Mouse (Mus musculus) heart, embryonic 16.5 days (tissue): ENCODE data around the gene Babam1. TPM values are rescaled to one million over a fixed set of nuclear protein-coding genes. Genes with fewer than 3 reads are reported as not detected.

Experiments
- ATAC-seq: fragments of 200-750 bp; cut with Nextera tagmentation; replicated peaks from 2 replicates; pipeline ENCODE4 v1.8.0; 2017; ENCODE audit warnings: moderate number of reproducible peaks; ENCODE audit not compliant: insufficient read depth, low FRiP score; ENCODE audit errors: extremely low read depth
- H3K27ac ChIP-seq: fragments of 300-500 bp; sonication (generic); 2 replicates; pipeline ENCODE4 v1.5.1; 2014; ENCODE audit warnings: mild to moderate bottlenecking, low read length, control low read depth, moderate library complexity
- H3K27me3 ChIP-seq: fragments of 300-500 bp; sonication (generic); 2 replicates; pipeline ENCODE4 v1.6.1; 2014; ENCODE audit warnings: low read length, mixed read lengths; ENCODE audit not compliant: control insufficient read depth, insufficient read depth
- H3K36me3 ChIP-seq: fragments of 300-500 bp; sonication (generic); 2 replicates; pipeline ENCODE4 v1.6.1; 2014; ENCODE audit not compliant: control insufficient read depth, insufficient read depth
- H3K4me1 ChIP-seq: fragments of 300-500 bp; sonication (generic); 2 replicates; pipeline ENCODE4 v1.6.1; 2014; ENCODE audit warnings: low read length, mixed read lengths; ENCODE audit not compliant: control insufficient read depth, insufficient read depth
- H3K4me2 ChIP-seq: fragments of 300-500 bp; sonication (generic); 2 replicates; pipeline ENCODE4 v1.6.1; 2014; ENCODE audit warnings: low read depth, mild to moderate bottlenecking, control low read depth, low read length
- H3K4me3 ChIP-seq: fragments of 300-500 bp; sonication (generic); 2 replicates; pipeline ENCODE4 v1.5.1; 2014; ENCODE audit warnings: mild to moderate bottlenecking, control low read depth, low read length
- H3K9ac ChIP-seq: fragments of 300-500 bp; sonication (generic); 2 replicates; pipeline ENCODE4 v1.6.1; 2014; ENCODE audit warnings: low read length, control low read depth
- H3K9me3 ChIP-seq: fragments of 300-500 bp; sonication (generic); replicated peaks from 2 replicates; pipeline ENCODE4 v1.6.1; 2016; ENCODE audit warnings: low read length; ENCODE audit not compliant: control insufficient read depth
- WGBS: fragments of 180-500 bp; shearing (Covaris S2); extraction: QIAGEN DNeasy Blood & Tissue Kit; methylation state at CpG from one replicate; pipeline ENCODE4 v1.1.7; 2014; 5-methylcytosine and 5-hydroxymethylcytosine counted together
- polyA plus RNA-seq: library from polyadenylated mRNA; unstranded; fragments of >200 nt; fragmentation: Nextera tagmentation; extraction: Ambion mirVana; gene quantifications from 2 replicates; pipeline ENCODE4 v1.2.1, GENCODE M21; 2015

Gene Babam1
- 86.4 and 88.8 TPM in 2 replicates for polyA plus RNA-seq

DNA sequence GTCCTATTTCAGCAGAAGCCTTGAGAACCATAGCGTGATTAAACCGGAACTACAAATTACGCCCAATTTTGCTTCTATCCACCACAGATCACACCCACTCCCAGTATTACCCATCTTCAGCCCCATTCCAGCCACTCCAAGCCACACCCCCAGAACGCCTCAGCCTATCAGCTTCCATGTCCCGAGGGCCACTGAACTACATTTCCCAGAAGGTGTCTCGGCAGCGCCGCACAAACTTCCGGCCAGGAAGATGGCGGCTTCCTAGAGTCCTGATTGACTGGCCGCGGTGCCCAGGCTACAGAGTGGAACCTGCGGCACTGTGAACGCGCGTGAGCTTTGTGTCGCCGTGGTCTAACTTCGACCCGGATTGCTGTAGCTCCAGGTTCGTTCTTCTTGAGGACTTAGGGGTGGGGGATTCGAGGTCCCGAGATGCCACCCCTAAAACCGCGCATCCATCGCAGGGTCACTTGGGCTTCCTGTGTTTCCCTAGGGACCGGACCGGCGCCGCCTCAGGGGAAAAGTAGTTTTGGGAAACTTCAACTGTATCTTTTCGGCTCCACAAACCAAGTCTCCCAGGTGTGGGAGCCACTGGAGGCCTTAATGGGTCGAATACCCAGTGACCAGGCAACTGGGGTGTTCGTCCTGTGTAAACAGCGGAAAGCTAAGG is at the start of gene Babam1:
Gene Babam1, plus strand, starts transcription at position 223 of the 667 bp plus-strand sequence.
- H3K4me2 ChIP-seq = peak within 1 kb of the TSS; percentile 77
- ATAC-seq = peak; percentile 94
- H3K27me3 ChIP-seq = no peaks in the 10 kb centered on the region
- H3K4me3 ChIP-seq = peak within 1 kb of the TSS; percentile 73
- under 1% methylated on average over 34 of the region's 34 CpGs for WGBS
- peaks cover 9% of the 10 kb centered on the region for H3K4me1 ChIP-seq
- peak within 1 kb of the TSS; percentile 87 for H3K27ac ChIP-seq
- H3K9ac ChIP-seq = peak within 1 kb of the TSS; percentile 89
- H3K9me3 ChIP-seq = no peaks in the 10 kb centered on the region
- peaks cover 10% of the 10 kb centered on the region for H3K36me3 ChIP-seq

- no peaks in the 10 kb centered on the region for H3K27me3 ChIP-seq
Observed at GRCm38 (mm10) chr8:71351117-71351516, 45.5 kb upstream of the Babam1 start.

GRCm38 (mm10) chr8:71351520-71351919 is 45.1 kb upstream of the Babam1 start:
- no peak overlapping the region for H3K4me3 ChIP-seq
- no peak overlapping the region for H3K27ac ChIP-seq
- ATAC-seq = no peak
- no peaks in the 10 kb centered on the region for H3K27me3 ChIP-seq
- 94% methylated on average over 1 of the region's 1 CpGs for WGBS
- no peaks in the 10 kb centered on the region for H3K9me3 ChIP-seq
- H3K4me1 ChIP-seq = peaks cover 3% of the 10 kb centered on the region; the same call in 1 of the 2 replicates
- H3K9ac ChIP-seq = no peak overlapping the region
- no peak overlapping the region for H3K4me2 ChIP-seq
- peaks cover 71% of the 10 kb centered on the region for H3K36me3 ChIP-seq

More at GRCm38 (mm10) chr8:71351117-71351516, 45.5 kb upstream of the Babam1 start:
- no peak overlapping the region for H3K27ac ChIP-seq
- peaks cover 3% of the 10 kb centered on the region; the same call in 1 of the 2 replicates for H3K4me1 ChIP-seq
- H3K36me3 ChIP-seq = peaks cover 73% of the 10 kb centered on the region
- H3K9me3 ChIP-seq = no peaks in the 10 kb centered on the region
- no peak overlapping the region for H3K9ac ChIP-seq
- 0 out of 2 replicates have a peak, but pooled peaks have one; percentile 25 for ATAC-seq
- no peak overlapping the region for H3K4me3 ChIP-seq
- WGBS = 37% methylated on average over 3 of the region's 3 CpGs
- no peak overlapping the region for H3K4me2 ChIP-seq

DNA sequence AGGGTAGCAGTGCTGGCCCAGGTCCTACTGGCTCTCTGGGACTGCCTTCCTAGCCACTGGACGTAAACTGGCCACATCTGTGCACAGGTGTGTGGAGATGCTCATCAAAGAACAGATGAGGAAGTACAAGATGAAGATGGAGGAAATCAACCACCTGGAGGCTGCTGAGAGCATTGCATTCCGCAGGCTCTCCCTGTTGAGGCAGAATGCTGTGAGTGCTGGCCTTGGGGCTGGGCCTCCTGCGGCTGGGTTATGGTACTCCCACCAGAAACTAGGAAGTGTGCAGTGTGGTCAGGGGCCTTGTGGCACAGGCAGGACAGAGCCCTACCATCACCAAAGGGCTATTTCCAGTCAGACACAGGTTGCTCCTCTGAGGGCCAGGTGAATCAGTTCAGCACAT is 38.6 kb upstream of the Babam1 start:
- H3K4me1 ChIP-seq = no peaks in the 10 kb centered on the region
- no peaks in the 10 kb centered on the region for H3K27me3 ChIP-seq
- no peak overlapping the region for H3K27ac ChIP-seq
- H3K36me3 ChIP-seq = peaks cover 48% of the 10 kb centered on the region
- 86% methylated on average over 3 of the region's 3 CpGs for WGBS
- H3K4me2 ChIP-seq = no peak overlapping the region
- H3K4me3 ChIP-seq = no peak overlapping the region
- no peaks in the 10 kb centered on the region for H3K9me3 ChIP-seq
- no peak for ATAC-seq
- H3K9ac ChIP-seq = no peak overlapping the region

- peak within 1 kb of the TSS; percentile 95 for H3K4me2 ChIP-seq
- H3K9me3 ChIP-seq = no peaks in the 10 kb centered on the region
- H3K9ac ChIP-seq = peak within 1 kb of the TSS; percentile 82
- H3K36me3 ChIP-seq = peaks cover 3% of the 10 kb centered on the region; the same call in 1 of the 2 replicates
- peak; percentile 84 for ATAC-seq
- peaks cover 21% of the 10 kb centered on the region for H3K4me1 ChIP-seq
- H3K27me3 ChIP-seq = no peaks in the 10 kb centered on the region
- peak within 1 kb of the TSS; percentile 93 for H3K27ac ChIP-seq
- H3K4me3 ChIP-seq = peak within 1 kb of the TSS; percentile 78
- under 1% methylated on average over 56 of the region's 56 CpGs for WGBS
Observed at GRCm38 (mm10) chr8:71366771-71367528, 29.7 kb upstream of the Babam1 start, which contains the start of gene Use1. TSS of gene Use1 (plus strand) at chr8:71366848.

GRCm38 (mm10) chr8:71367529-71368176 is 29.0 kb upstream of the Babam1 start:
- peak overlapping the region; percentile 78 for H3K4me3 ChIP-seq
- peaks cover 21% of the 10 kb centered on the region for H3K4me1 ChIP-seq
- no peak for ATAC-seq
- peaks cover 3% of the 10 kb centered on the region; the same call in 1 of the 2 replicates for H3K36me3 ChIP-seq
- H3K27me3 ChIP-seq = no peaks in the 10 kb centered on the region
- peak overlapping the region; percentile 95 for H3K4me2 ChIP-seq
- H3K9me3 ChIP-seq = no peaks in the 10 kb centered on the region
- H3K27ac ChIP-seq = peak overlapping the region; percentile 93
- peak overlapping the region; percentile 82 for H3K9ac ChIP-seq
- WGBS = 31% methylated on average over 17 of the region's 17 CpGs

DNA sequence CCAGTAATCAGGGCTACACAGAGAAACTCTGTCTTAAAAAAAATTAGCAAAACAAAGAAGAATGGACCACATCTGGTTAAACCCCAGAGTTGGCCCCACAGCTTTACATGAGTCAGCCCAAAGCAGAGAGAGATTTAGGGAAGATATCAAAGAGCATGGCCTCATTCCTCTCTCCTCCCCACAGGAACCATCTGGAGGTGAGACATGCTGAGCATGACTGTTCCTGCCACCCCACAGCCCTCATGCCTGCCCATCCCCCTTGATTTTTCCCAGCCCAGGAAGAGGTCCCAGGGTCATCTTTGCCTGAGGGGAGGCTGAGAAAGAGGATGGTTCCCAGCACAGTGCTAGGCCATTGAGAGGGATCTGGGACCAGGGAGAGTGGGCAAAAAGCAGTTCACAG is 28.3 kb upstream of the Babam1 start:
- no peak overlapping the region for H3K4me3 ChIP-seq
- H3K27ac ChIP-seq = no peak overlapping the region; the same call in 1 of the 2 replicates
- no peaks in the 10 kb centered on the region for H3K9me3 ChIP-seq
- peaks cover 3% of the 10 kb centered on the region; the same call in 1 of the 2 replicates for H3K36me3 ChIP-seq
- peak overlapping the region; percentile 82; the same call in 1 of the 2 replicates for H3K9ac ChIP-seq
- peak overlapping the region; percentile 95; the same call in 1 of the 2 replicates for H3K4me2 ChIP-seq
- no peaks in the 10 kb centered on the region for H3K27me3 ChIP-seq
- peaks cover 21% of the 10 kb centered on the region for H3K4me1 ChIP-seq
- ATAC-seq = no peak

DNA sequence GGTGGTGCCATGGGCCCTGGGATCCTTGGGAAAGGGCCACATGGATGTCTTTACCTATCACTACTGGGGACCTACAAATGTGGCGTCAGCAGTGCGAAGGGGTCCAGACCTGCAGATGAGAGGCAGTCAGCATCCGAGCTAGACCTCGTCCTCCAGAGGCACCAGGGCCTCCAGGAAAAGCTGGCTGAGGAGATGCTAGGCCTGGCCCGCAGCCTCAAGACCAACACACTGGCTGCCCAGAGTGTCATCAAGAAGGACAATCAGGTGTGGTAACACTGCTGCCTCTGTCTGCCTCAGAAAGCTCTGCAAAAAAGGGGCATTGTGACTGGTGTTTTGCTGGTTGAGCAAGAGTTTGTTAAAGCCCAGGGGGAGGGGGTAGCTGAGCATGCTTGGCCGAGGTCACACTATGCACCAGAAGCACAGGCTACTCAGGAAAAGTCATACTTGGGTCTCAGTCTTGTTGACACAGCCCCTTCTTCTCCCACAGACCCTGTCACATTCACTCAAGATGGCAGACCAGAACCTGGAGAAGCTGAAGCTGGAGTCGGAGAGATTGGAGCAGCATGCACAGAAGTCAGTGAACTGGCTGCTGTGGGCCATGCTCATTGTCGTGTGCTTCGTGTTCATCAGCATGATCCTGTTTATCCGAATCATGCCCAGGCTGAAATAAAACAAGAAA is 27.5 kb upstream of the Babam1 start:
- peaks cover 21% of the 10 kb centered on the region for H3K4me1 ChIP-seq
- H3K9me3 ChIP-seq = no peaks in the 10 kb centered on the region
- H3K36me3 ChIP-seq = peaks cover 10% of the 10 kb centered on the region
- H3K4me3 ChIP-seq = no peak overlapping the region
- H3K4me2 ChIP-seq = no peak overlapping the region
- no peaks in the 10 kb centered on the region for H3K27me3 ChIP-seq
- no peak overlapping the region for H3K9ac ChIP-seq
- WGBS = 94% methylated on average over 10 of the region's 10 CpGs
- no peak overlapping the region for H3K27ac ChIP-seq
- no peak for ATAC-seq
